Mouse (Mus musculus) hindbrain, embryonic 14.5 days (tissue): Measurements from ENCODE around the gene H2-Aa. TPM values are rescaled to one million over a fixed set of nuclear protein-coding genes. Genes with fewer than 3 reads are reported as not detected.
A peak's percentile ranks its signal among the peaks of the same experiment; 100 is the strongest.
"Not testable (repeated sequence)": the region's sequence is repeated elsewhere in the genome, so short reads cannot be mapped to it uniquely, and the experiment has no call there.

Source experiments
- ATAC-seq: fragments of 200-750 bp; cut with Nextera tagmentation; 2 replicates; pipeline ENCODE4 v1.8.0; 2017; ENCODE audit warnings: moderate number of reproducible peaks, mild to moderate bottlenecking, moderate TSS enrichment, moderate library complexity; ENCODE audit not compliant: low FRiP score
- DNase-seq: peaks from one replicate; pipeline ENCODE4 v3.0.0-alpha.2; 2015; ENCODE audit warnings: low spot score
- H3K27ac ChIP-seq: fragments of 300-500 bp; sonication (generic); 2 replicates; pipeline ENCODE4 v1.5.1; 2014; ENCODE audit warnings: mild to moderate bottlenecking, moderate library complexity
- H3K27me3 ChIP-seq: fragments of 300-500 bp; sonication (generic); 2 replicates; pipeline ENCODE4 v1.6.1; 2014; ENCODE audit warnings: mild to moderate bottlenecking, low read length, mixed read lengths; ENCODE audit not compliant: control insufficient read depth, insufficient read depth
- H3K36me3 ChIP-seq: fragments of 300-500 bp; sonication (generic); replicated peaks from 2 replicates; pipeline ENCODE4 v1.6.1; 2014; ENCODE audit not compliant: control insufficient read depth, insufficient read depth
- H3K4me1 ChIP-seq: fragments of 300-500 bp; sonication (generic); replicated peaks from 2 replicates; pipeline ENCODE4 v1.6.1; 2014; ENCODE audit warnings: antibody characterized with exemption, low read length, mixed read lengths; ENCODE audit not compliant: control insufficient read depth, insufficient read depth
- H3K4me2 ChIP-seq: fragments of 300-500 bp; sonication (generic); replicated peaks from 2 replicates; pipeline ENCODE4 v1.6.1; 2014; ENCODE audit warnings: mild to moderate bottlenecking, moderate library complexity
- H3K4me3 ChIP-seq: fragments of 300-500 bp; sonication (generic); replicated peaks from 2 replicates; pipeline ENCODE4 v1.5.1; 2014; ENCODE audit warnings: mild to moderate bottlenecking, low read length
- H3K9ac ChIP-seq: fragments of 300-500 bp; sonication (generic); 2 replicates; pipeline ENCODE4 v1.6.1; 2014
- H3K9me3 ChIP-seq: fragments of 300-500 bp; sonication (generic); 2 replicates; pipeline ENCODE4 v1.6.1; 2016; ENCODE audit warnings: low read length; ENCODE audit not compliant: control insufficient read depth
- WGBS: fragments of 180-500 bp; shearing (Covaris S2); extraction: QIAGEN DNeasy Blood & Tissue Kit; methylation state at CpG from one replicate; pipeline ENCODE4 v1.1.7; 2014; 5-methylcytosine and 5-hydroxymethylcytosine counted together
- polyA plus RNA-seq: library from polyadenylated mRNA; unstranded; fragments of >200 nt; fragmentation: Nextera tagmentation; extraction: Ambion mirVana; gene quantifications from 2 replicates; pipeline ENCODE4 v1.2.1, GENCODE M21; 2014

The H2-Aa gene
- polyA plus RNA-seq, 1 experiment from 2014 or later: 0.58 TPM

DNA sequence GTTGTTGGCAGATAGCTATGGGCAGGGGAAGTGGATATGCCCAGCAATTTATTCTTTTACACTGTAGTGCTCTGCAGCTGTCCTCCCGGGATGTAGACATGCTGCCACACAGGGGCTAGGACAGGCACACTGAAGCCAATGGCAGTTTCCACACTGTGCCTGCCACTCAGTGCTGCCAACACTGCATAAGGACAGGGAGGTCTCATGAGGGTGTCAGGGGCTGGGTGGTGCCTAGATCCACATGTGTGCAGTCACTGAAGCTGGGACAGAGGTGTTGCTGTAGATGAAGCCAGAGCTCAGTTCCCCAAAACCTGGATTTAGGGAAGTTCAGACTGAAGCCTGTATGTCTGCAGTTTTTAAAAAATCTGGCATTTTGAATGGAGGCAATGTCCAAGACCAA is 24.6 kb upstream of the H2-Aa start:
- DNase-seq (no peak), ATAC-seq (no peak)
- Histone ChIP-seq H3K4me1 (no peaks in the 10 kb centered on the region), H3K36me3 (no peaks in the 10 kb centered on the region), H3K9ac (no peak overlapping the region), H3K27ac (no peak overlapping the region), H3K27me3 (no peaks in the 10 kb centered on the region), H3K4me3 (no peak overlapping the region), H3K4me2 (no peak overlapping the region), H3K9me3 (no peaks in the 10 kb centered on the region)
- WGBS: 84% methylated on average over 1 of the region's 1 CpGs

DNA sequence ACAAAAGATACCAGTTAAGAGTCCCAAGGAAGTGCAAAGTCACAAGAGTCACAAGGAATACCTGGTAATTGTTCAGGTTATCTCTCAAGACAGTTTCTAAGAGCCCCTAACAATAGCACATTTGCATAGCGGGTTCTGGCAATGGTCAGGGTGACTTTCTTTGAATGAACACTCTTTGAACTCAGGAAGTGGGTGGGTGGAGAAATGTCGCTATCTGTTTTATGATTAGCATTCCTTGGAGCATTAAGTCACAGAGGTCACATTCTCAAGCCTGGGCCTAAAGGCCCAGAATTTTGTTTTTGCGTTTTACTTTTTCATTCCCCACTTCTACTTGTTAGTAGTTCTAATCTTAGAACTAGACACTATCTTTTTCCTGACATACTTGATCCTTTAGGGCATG is 22.9 kb upstream of the H2-Aa start:
- not testable (repeated sequence) for H3K4me1 ChIP-seq, H3K36me3 ChIP-seq, DNase-seq, H3K9ac ChIP-seq, H3K4me2 ChIP-seq, H3K4me3 ChIP-seq, H3K27ac ChIP-seq, H3K27me3 ChIP-seq, ATAC-seq, H3K9me3 ChIP-seq
- 78% methylated on average over 3 of the region's 3 CpGs for WGBS

DNA sequence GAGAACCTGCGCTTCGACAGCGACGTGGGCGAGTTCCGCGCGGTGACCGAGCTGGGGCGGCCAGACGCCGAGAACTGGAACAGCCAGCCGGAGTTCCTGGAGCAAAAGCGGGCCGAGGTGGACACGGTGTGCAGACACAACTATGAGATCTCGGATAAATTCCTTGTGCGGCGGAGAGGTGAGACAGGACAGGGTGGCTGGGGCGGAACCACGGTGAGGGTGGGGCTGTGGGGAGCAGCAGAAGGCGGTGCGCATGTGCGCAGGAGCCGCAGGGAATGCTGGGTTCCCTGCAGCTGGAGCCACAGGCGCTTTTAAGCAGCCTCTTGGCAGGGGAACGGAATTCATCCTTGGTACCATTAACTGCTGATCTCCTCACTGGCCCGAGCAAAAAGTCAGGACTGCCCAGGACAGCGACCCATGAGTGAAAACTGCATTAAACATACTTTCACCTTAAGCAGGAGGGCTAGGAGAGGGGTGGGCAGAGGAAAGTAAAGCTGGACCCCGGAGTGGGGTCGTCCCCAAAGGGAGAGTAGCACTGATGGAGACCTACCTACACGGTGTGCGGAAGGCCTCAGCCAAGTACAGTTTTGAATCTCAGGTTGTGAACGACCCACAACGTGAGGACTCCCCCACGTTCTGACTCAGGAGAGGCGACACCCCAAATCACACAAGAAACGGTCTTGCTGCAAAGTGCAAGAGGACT is 22.2 kb upstream of the H2-Aa start:
- WGBS: 31% methylated on average over 38 of the region's 38 CpGs
- no peaks in the 10 kb centered on the region for H3K27me3 ChIP-seq
- no peaks in the 10 kb centered on the region for H3K36me3 ChIP-seq
- H3K9ac ChIP-seq: peak overlapping the region; percentile 67
- peak overlapping the region; percentile 74 for H3K4me2 ChIP-seq
- no peaks in the 10 kb centered on the region for H3K4me1 ChIP-seq
- H3K4me3 ChIP-seq: peak overlapping the region; percentile 52
- H3K27ac ChIP-seq: peak overlapping the region; percentile 53
- peak; percentile 53 for DNase-seq
- peak; percentile 89 for ATAC-seq
- H3K9me3 ChIP-seq: no peaks in the 10 kb centered on the region

DNA sequence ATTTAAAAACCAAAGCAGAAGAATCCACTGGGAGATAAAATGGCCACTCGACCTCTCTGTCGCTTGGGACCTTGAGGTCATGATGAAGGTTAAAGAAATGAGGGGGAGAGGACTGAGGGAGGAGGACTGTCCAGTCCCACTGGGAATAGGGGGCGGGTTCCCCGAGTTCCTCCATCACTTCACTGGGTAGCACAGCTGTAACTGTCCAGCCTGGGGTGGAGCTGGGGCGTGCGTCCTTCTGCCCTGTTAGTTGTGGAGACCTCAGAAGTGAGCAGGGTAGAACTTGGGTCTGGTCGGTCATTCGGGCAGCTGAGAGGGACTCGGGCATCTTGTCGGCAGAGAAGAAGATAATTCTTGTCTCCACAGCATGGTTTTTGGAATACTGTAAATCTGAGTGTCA is 21.6 kb upstream of the H2-Aa start:
- H3K9me3 ChIP-seq: no peaks in the 10 kb centered on the region
- WGBS: 31% methylated on average over 10 of the region's 10 CpGs

DNA sequence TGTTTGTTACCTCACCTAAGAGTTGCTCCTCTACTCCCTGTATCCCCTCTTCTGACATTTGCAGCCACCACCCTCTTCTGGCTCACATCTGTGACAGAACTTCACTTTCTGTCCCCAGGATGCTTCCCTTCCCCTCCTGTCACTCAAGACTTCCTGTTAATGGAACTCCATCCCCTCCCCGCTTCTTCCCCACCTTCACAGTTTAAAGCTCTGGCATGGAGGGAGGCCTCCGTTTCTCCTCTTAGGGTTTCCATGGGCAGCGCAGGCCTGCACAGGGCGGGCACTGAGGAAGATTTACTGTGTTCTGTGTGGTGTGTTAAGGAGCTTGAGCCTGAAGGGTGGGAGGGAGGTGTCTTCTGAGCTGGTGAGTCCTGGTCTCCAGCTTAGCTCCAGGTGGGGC is 20.5 kb upstream of the H2-Aa start:
- H3K9ac ChIP-seq: no peak overlapping the region
- H3K4me3 ChIP-seq: no peak overlapping the region
- no peak for DNase-seq
- no peaks in the 10 kb centered on the region for H3K36me3 ChIP-seq
- no peaks in the 10 kb centered on the region for H3K9me3 ChIP-seq
- H3K4me2 ChIP-seq: no peak overlapping the region
- no peaks in the 10 kb centered on the region for H3K4me1 ChIP-seq
- no peak for ATAC-seq
- no peaks in the 10 kb centered on the region for H3K27me3 ChIP-seq
- H3K27ac ChIP-seq: no peak overlapping the region
- WGBS: 89% methylated on average over 4 of the region's 4 CpGs

More for the DNA sequence above, 21.6 kb upstream of the H2-Aa start:
- no peak for DNase-seq
- peak overlapping the region; percentile 52 for H3K4me3 ChIP-seq
- ATAC-seq: no peak
- H3K27ac ChIP-seq: peak overlapping the region; percentile 53
- peak overlapping the region; percentile 67 for H3K9ac ChIP-seq
- no peaks in the 10 kb centered on the region for H3K4me1 ChIP-seq
- H3K27me3 ChIP-seq: no peaks in the 10 kb centered on the region
- H3K4me2 ChIP-seq: peak overlapping the region; percentile 74
- H3K36me3 ChIP-seq: no peaks in the 10 kb centered on the region

DNA sequence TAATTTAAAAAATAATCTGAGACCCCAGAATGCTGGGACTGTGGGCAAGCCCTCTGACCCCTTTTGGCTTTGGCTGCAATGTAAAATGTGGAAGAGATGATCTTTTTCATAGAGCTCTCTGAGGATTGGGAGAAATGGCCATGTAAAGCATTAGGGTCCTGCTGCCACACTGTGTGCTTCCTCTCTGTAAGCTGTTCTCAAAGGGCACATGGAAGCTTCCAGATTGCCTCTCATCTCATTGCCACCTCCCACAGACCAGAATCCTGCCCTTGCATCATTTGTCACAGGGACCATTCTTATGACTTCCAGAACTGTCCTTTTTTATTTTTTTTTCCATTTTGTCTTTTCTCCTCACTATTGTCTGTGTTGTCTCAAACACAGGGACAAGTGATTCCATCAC is 19.6 kb upstream of the H2-Aa start:
- H3K4me3 ChIP-seq: no peak overlapping the region
- no peak for DNase-seq
- no peaks in the 10 kb centered on the region for H3K4me1 ChIP-seq
- no peaks in the 10 kb centered on the region for H3K9me3 ChIP-seq
- no peak overlapping the region for H3K4me2 ChIP-seq
- no peaks in the 10 kb centered on the region for H3K27me3 ChIP-seq
- no peak for ATAC-seq
- no peak overlapping the region for H3K27ac ChIP-seq
- H3K9ac ChIP-seq: no peak overlapping the region
- no peaks in the 10 kb centered on the region for H3K36me3 ChIP-seq

DNA sequence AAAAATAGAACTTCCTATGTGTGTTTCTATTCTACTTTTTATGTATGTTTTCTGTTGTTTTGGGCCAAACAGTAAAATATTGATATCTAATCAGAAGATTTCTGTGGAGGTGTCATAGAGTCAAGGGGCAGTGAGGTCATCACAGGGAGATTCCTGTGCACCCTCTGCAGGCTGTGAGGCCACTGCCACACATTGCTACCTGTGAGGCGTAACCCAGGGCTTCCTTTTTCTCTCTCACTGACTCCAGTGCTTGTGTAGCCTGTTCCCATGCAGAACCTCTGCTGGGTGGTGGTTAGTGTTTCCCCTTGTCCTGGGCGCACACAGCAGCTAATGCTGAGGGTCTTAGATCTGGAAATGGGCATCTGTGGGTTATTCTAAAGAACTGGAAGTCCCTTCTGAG is 18.8 kb upstream of the H2-Aa start:
- no peak for ATAC-seq
- no peak overlapping the region for H3K9ac ChIP-seq

DNA sequence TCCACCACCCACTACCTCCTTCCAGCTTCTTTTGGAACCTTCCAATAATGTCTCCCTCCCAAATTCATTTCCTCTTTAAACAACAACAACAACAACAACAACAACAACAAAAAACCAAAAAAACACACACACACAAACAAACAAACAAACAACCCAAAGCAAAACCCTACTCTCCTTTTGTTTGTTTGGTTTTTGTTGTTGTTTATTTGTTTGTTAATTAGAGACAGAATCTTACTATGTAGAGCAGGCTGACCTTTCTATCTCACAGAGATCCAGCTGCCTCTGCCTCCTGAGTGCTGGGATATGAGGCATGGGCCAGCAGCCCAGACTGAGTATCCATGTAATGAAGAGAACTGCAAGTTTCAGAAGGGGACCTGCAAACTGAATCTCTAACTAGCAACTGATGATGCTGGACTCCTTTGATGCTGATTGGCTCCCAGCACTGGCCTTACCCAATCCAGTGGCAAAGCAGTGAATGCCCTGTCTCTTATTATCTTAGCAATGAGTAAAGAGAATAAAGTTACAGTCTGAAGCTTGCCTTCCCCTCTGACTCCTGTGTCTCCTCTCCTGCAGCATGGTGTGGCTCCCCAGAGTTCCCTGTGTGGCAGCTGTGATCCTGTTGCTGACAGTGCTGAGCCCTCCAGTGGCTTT is 17.9 kb upstream of the H2-Aa start, which contains the start of gene H2-Eb1:
H2-Eb1 (plus strand) TSS at position 488 of the 651 bp plus-strand sequence.
- Histone ChIP-seq H3K4me2 (no peak within 1 kb of the TSS), H3K9me3 (no peaks in the 10 kb centered on the region), H3K27ac (no peak within 1 kb of the TSS), H3K4me1 (no peaks in the 10 kb centered on the region), H3K9ac (no peak within 1 kb of the TSS), H3K36me3 (no peaks in the 10 kb centered on the region), H3K27me3 (no peaks in the 10 kb centered on the region), H3K4me3 (no peak within 1 kb of the TSS)
- DNase-seq (peak; percentile 96), ATAC-seq (peak; percentile 86)

More for the DNA sequence above, 18.8 kb upstream of the H2-Aa start:
- DNase-seq: no peak
- Histone ChIP-seq H3K4me3 (no peak overlapping the region), H3K9me3 (no peaks in the 10 kb centered on the region), H3K27ac (no peak overlapping the region), H3K36me3 (no peaks in the 10 kb centered on the region), H3K4me1 (no peaks in the 10 kb centered on the region), H3K4me2 (no peak overlapping the region), H3K27me3 (no peaks in the 10 kb centered on the region)
- 82% methylated on average over 2 of the region's 2 CpGs for WGBS

DNA sequence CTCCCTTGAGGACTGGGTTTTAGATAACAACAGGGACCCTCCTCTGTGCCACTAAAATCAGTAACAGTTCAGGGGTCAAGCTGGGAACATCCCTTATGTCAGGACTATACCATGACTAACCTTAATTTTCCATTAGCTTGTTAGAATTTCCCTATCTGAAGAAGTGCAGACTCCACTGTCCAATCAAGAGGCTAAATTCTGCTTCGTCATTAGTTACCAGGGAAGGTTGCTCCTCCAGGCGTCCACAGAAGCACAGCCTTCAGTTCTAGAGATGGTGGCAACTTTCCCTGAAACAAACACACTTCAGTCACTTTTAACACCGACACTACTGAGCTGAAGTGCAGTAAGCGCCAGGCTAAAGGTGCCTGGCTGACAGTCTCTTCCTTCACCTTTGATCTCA is 17.1 kb upstream of the H2-Aa start:
- DNase-seq: peak; percentile 82
- 25% methylated on average over 4 of the region's 4 CpGs for WGBS
- H3K27me3 ChIP-seq: no peaks in the 10 kb centered on the region
- H3K9me3 ChIP-seq: no peaks in the 10 kb centered on the region
- H3K27ac ChIP-seq: no peak overlapping the region
- no peak overlapping the region for H3K9ac ChIP-seq
- no peaks in the 10 kb centered on the region for H3K36me3 ChIP-seq
- 0 out of 2 replicates have a peak, but pooled peaks have one; percentile 23 for ATAC-seq
- no peak overlapping the region for H3K4me3 ChIP-seq
- H3K4me2 ChIP-seq: no peak overlapping the region
- no peaks in the 10 kb centered on the region for H3K4me1 ChIP-seq
